Mouse (Mus musculus) thymus, adult 2 months (tissue): ENCODE data around the gene Ssx2ip. TPM values are rescaled to one million over a fixed set of nuclear protein-coding genes. Genes with fewer than 3 reads are reported as not detected.

Source experiments
- DNase-seq: peaks from one replicate; pipeline ENCODE4 v3.0.0; 2021
- H3K27ac ChIP-seq: fragments of 200-500 bp; 2 replicates; pipeline ENCODE4 v1.5.1; 2012; ENCODE audit warnings: low read length, control low read depth; ENCODE audit not compliant: control insufficient read depth, insufficient read depth
- H3K27me3 ChIP-seq: fragments of 200-500 bp; 2 replicates; pipeline ENCODE4 v1.6.1; 2012; ENCODE audit warnings: mild to moderate bottlenecking, low read length, moderate library complexity, mixed read lengths; ENCODE audit not compliant: control insufficient read depth, insufficient read depth
- H3K36me3 ChIP-seq: fragments of 200-500 bp; 2 replicates; pipeline ENCODE4 v1.6.1; 2012; ENCODE audit warnings: mild to moderate bottlenecking, low read length, moderate library complexity; ENCODE audit not compliant: control insufficient read depth, insufficient read depth
- H3K4me1 ChIP-seq: fragments of 200-500 bp; replicated peaks from 2 replicates; pipeline ENCODE4 v1.6.1; 2012; ENCODE audit warnings: low read length; ENCODE audit not compliant: control insufficient read depth, insufficient read depth
- H3K4me3 ChIP-seq: fragments of 200-500 bp; 2 replicates; pipeline ENCODE4 v1.5.1; 2012; ENCODE audit warnings: mild to moderate bottlenecking, low read length, control low read depth, moderate library complexity; ENCODE audit not compliant: control insufficient read depth, insufficient read depth
- CTCF ChIP-seq: fragments of 200-500 bp; IDR thresholded peaks from 2 replicates; pipeline ENCODE4 v1.5.1; 2012; ENCODE audit warnings: mild to moderate bottlenecking, control low read depth, low read length, moderate library complexity, borderline replicate concordance; ENCODE audit not compliant: control insufficient read depth, poor library complexity, insufficient read depth; ENCODE audit errors: extremely low read depth
- POLR2A ChIP-seq: fragments of 200-500 bp; IDR thresholded peaks from 2 replicates; pipeline ENCODE4 v1.6.1; 2012; ENCODE audit warnings: mild to moderate bottlenecking, low read length, control low read depth, moderate library complexity; ENCODE audit not compliant: control insufficient read depth, poor library complexity, insufficient read depth; ENCODE audit errors: extremely low read depth
- WGBS: fragments of 180-500 bp; shearing (Covaris S2); methylation state at CpG from one replicate; pipeline ENCODE4 v1.1.7; 2018; 5-methylcytosine and 5-hydroxymethylcytosine counted together
- polyA plus RNA-seq: library from polyadenylated mRNA; depleted of rRNA; stranded (reverse); fragments of >200 nt; gene quantifications from 2 replicates; pipeline ENCODE4 v1.2.3, GENCODE M21; 2012

Ssx2ip gene
- polyA plus RNA-seq, 1 experiment: 5.4 TPM

DNA sequence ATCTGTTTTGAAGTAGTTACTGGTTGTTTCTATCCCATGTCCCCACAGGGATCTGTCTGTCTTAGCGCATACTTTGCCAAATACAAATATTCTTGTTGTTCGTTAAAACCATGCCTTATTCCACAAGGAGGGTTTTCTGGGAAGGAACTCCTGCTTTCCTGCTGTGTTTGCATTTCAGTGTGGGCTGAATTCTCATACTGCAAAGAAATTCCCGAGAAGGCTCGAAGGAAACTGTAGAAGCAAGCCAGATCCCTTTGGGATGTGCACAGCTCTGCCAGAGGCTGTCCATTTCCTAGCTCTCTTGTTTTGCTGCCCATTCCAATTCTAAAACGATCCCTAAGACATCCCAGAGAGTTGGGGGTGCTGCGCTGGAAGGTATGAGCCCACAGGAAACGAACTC, 36.0 kb downstream of the Ssx2ip start:
- H3K4me1 ChIP-seq: no peaks in the 10 kb centered on the region
- no peak overlapping the region for H3K4me3 ChIP-seq
- no peak overlapping the region for H3K27ac ChIP-seq
- no peaks in the 10 kb centered on the region for H3K27me3 ChIP-seq
- DNase-seq: no peak
- 94% methylated on average over 7 of the region's 7 CpGs for WGBS
- no peak for TF ChIP-seq POLR2A
- no peak for TF ChIP-seq CTCF
- no peaks in the 10 kb centered on the region for H3K36me3 ChIP-seq

DNA sequence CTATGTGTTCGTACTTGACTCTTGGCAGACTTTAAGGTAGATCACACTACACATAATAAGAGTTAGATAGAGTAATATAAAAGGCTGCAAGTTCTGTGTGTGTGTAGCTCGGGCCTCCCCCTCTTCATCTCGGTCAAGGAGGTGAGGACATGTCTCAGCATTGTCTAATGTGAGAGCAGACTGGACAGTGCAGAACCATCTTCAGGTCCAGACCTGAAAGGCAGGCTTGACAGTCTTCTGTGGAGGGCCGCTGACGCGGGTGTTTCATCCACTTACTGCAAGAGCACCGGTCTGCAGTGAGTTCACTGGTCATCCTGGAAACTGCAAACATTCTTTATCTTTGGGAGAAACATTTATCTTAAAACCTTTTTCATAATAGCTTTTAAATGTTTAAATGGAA, 38.0 kb downstream of the Ssx2ip start:
- Histone ChIP-seq H3K36me3 (no peaks in the 10 kb centered on the region), H3K4me3 (no peak overlapping the region), H3K27me3 (no peaks in the 10 kb centered on the region), H3K4me1 (no peaks in the 10 kb centered on the region), H3K27ac (no peak overlapping the region)
- no peak for DNase-seq
- WGBS: 96% methylated on average over 7 of the region's 7 CpGs
- no peak for TF ChIP-seq POLR2A

- no peaks in the 10 kb centered on the region for H3K4me1 ChIP-seq
- H3K4me3 ChIP-seq: no peak overlapping the region
- no peaks in the 10 kb centered on the region for H3K27me3 ChIP-seq
- no peak for DNase-seq
- TF ChIP-seq POLR2A (no peak), CTCF (no peak)
- no peak overlapping the region for H3K27ac ChIP-seq
- WGBS: 95% methylated on average over 8 of the region's 8 CpGs
- no peaks in the 10 kb centered on the region for H3K36me3 ChIP-seq
Observed at GRCm38 (mm10) chr3:146442936-146443335, 38.5 kb downstream of the Ssx2ip start.

GRCm38 (mm10) chr3:146443380-146443779, 38.9 kb downstream of the Ssx2ip start:
- Histone ChIP-seq H3K36me3 (no peaks in the 10 kb centered on the region), H3K27me3 (no peaks in the 10 kb centered on the region), H3K4me1 (no peaks in the 10 kb centered on the region), H3K4me3 (no peak overlapping the region), H3K27ac (no peak overlapping the region)
- no peak for TF ChIP-seq POLR2A
- no peak for TF ChIP-seq CTCF
- 92% methylated on average over 7 of the region's 7 CpGs for WGBS
- DNase-seq: no peak

DNA sequence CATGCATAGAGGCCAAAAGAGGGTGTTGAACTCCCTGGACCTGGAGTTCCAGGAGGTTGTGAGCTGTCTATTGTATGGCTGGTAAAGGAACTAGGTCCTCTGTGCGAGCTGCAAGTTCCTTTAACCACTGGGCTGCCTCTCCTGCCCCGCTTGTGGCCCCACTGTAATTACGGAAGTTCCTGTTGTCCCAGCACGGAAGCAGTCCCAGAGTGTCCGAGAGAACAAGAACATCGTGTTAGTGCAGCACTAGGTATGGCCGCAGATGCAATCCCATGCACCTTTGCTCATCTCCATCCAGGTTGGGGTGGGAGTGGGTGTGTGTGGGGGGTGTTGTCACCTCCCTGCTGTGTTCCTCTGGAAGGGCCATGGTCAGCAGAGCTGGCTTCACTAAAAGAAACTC, 40.4 kb downstream of the Ssx2ip start:
- Histone ChIP-seq H3K27me3 (no peaks in the 10 kb centered on the region), H3K36me3 (no peaks in the 10 kb centered on the region), H3K27ac (no peak overlapping the region), H3K4me1 (no peaks in the 10 kb centered on the region; the same call in 1 of the 2 replicates), H3K4me3 (no peak overlapping the region)
- TF ChIP-seq POLR2A (no peak), CTCF (no peak)
- WGBS: 90% methylated on average over 7 of the region's 7 CpGs
- no peak for DNase-seq

GRCm38 (mm10) chr3:146447156-146447555, 42.7 kb downstream of the Ssx2ip start:
- no peak overlapping the region for H3K27ac ChIP-seq

GRCm38 (mm10) chr3:146447598-146447997, 43.2 kb downstream of the Ssx2ip start:
- Histone ChIP-seq H3K4me3 (no peak overlapping the region), H3K27me3 (no peaks in the 10 kb centered on the region), H3K4me1 (peaks cover 7% of the 10 kb centered on the region), H3K36me3 (no peaks in the 10 kb centered on the region), H3K27ac (no peak overlapping the region)
- DNase-seq: no peak
- TF ChIP-seq POLR2A (no peak), CTCF (no peak)
- WGBS: 98% methylated on average over 3 of the region's 3 CpGs

More at GRCm38 (mm10) chr3:146447156-146447555, 42.7 kb downstream of the Ssx2ip start:
- WGBS: 95% methylated on average over 5 of the region's 5 CpGs
- H3K36me3 ChIP-seq: no peaks in the 10 kb centered on the region
- no peak overlapping the region for H3K4me3 ChIP-seq
- no peaks in the 10 kb centered on the region for H3K27me3 ChIP-seq
- TF ChIP-seq POLR2A (no peak), CTCF (no peak)
- no peak for DNase-seq
- peaks cover 7% of the 10 kb centered on the region for H3K4me1 ChIP-seq
